Mouse (Mus musculus) spleen, adult 18-20 months (tissue): ENCODE results near the gene Pakap.
A peak's percentile ranks its signal among the peaks of the same experiment; 100 is the strongest.

Source experiments
- DNase-seq, 2 experiments: peaks; one replicate each; pipeline ENCODE4 v3.0.0; 2022; ENCODE audit warnings: mixed read lengths in 2 of 2

Gene Pakap

GRCm38 (mm10) chr4:57809449-57809848 is 241.5 kb downstream of the Pakap start:
- no peak for DNase-seq

- DNase-seq = no peak
These were observed 244.1 kb downstream of the Pakap start for GRCm38 (mm10) chr4:57812075-57812474.

- peak; percentile 20 to 35 for DNase-seq
These were observed 245.1 kb downstream of the Pakap start for GRCm38 (mm10) chr4:57812916-57813575.

GRCm38 (mm10) chr4:57813576-57813945 is 245.6 kb downstream of the Pakap start:
- DNase-seq = peak; percentile 30 to 35

GRCm38 (mm10) chr4:57815355-57815754 is 247.4 kb downstream of the Pakap start:
- DNase-seq = no peak

- DNase-seq = no peak
These were observed 248.2 kb downstream of the Pakap start for GRCm38 (mm10) chr4:57816146-57816545.

GRCm38 (mm10) chr4:57820839-57821374 is 252.9 kb downstream of the Pakap start:
- no peak for DNase-seq

DNA sequence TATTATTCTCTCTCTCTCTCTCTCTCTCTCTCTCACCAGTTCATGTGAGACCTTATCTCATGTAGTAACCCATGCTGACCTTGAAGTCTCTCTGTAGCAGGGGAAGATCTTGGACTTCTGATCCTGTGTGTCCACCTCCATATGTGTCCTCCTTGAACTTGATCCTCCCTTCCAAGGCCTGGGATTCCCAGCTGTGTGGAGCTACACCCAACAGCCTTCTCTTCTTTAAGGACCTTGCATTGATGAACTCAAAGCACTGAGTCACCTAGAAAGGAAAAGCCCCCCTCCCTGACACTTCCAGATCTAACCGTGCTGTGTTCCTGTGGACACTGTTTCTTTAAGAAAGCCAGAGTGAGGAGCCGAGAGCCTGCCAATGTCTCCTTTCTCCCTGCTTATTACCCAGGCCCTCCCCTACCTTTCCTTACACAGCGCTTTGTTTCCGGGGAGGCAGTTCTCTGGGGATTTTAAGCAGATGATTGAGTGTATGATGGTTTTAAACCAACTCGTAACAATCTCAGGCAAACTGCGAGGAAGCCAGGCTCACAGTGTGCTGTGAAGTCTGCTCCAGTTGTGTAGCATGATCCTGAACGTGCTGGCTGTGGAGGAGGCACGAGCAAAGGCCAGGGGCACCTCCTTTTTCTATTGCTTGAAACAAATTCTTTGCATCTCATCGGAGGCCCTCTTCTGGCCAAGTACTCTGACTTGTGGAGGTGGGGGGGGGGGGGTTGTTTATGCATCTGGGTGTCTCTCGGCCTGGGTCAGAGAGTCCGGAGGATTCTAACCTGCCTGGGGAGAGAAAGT is 253.8 kb downstream of the Pakap start:
- no peak for DNase-seq

GRCm38 (mm10) chr4:57822641-57823040 is 254.7 kb downstream of the Pakap start:
- no peak for DNase-seq

GRCm38 (mm10) chr4:57824626-57825240 is 256.8 kb downstream of the Pakap start:
- no peak for DNase-seq

DNA sequence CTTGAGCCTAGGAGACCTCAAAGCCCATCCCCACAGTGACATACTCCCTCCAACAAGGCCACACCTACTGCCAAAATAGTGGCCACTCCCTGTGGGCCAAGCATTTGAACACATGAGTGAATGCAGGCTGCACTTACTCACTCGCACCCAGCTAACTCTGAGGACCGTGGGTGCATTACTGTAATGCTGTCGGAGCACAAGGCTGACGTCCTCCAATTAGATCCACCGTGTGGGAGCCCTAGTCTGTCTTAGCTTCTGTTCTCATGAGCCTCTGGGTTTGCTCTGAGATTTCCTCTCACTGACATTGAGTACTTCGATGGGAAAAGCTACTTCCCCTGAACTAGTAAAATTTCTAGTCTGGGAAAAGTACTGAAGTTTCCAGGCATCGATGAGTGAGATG is 258.3 kb downstream of the Pakap start:
- no peak for DNase-seq

DNA sequence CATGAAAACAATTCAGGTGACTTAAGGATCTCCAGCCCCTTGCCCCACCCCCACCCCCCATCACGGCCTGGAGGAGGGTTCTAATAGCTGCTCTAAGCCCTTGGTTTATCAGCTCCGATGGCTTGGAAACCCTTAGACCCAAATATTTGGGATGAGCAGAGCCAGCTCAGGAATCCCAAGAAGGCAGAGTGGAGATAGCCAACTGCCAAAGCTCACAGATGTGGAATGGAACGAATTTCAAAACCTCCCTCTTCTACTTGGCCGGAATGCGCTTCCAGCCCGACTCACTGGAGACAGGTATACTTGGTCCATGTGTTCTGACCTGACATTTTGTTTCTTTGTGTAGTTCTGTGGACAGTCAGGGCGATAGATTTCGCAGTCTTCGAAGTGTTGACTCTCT is 261.2 kb downstream of the Pakap start:
- no peak for DNase-seq

DNA sequence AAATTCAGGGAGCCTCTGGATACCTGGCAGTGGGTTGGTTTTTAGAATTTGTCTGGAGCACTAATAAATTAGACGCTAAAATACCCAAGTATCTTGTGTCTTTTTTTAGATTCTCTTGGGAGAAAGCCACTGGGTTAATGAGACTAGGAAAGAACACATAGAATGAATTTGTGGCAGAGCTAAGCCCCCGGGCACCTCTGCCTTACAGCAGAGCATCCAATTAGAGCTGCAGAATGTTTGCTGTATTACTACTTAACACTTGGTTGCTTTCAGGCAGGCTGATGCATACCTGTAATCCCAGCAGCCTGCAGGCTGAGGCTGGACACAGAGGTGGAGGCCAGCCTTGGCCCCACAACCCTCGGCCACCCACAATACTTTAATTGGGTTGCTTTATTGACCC is 261.8 kb downstream of the Pakap start:
- no peak for DNase-seq

GRCm38 (mm10) chr4:57832318-57832717 is 264.3 kb downstream of the Pakap start:
- no peak for DNase-seq

GRCm38 (mm10) chr4:57833060-57833459 is 265.1 kb downstream of the Pakap start:
- no peak for DNase-seq

GRCm38 (mm10) chr4:57834141-57834540 is 266.2 kb downstream of the Pakap start:
- DNase-seq = no peak

GRCm38 (mm10) chr4:57837089-57837488 is 269.1 kb downstream of the Pakap start:
- DNase-seq = no peak

GRCm38 (mm10) chr4:57839343-57839742 is 271.4 kb downstream of the Pakap start:
- DNase-seq = no peak

- no peak for DNase-seq
These were observed 273.9 kb downstream of the Pakap start for GRCm38 (mm10) chr4:57841911-57842310.

DNA sequence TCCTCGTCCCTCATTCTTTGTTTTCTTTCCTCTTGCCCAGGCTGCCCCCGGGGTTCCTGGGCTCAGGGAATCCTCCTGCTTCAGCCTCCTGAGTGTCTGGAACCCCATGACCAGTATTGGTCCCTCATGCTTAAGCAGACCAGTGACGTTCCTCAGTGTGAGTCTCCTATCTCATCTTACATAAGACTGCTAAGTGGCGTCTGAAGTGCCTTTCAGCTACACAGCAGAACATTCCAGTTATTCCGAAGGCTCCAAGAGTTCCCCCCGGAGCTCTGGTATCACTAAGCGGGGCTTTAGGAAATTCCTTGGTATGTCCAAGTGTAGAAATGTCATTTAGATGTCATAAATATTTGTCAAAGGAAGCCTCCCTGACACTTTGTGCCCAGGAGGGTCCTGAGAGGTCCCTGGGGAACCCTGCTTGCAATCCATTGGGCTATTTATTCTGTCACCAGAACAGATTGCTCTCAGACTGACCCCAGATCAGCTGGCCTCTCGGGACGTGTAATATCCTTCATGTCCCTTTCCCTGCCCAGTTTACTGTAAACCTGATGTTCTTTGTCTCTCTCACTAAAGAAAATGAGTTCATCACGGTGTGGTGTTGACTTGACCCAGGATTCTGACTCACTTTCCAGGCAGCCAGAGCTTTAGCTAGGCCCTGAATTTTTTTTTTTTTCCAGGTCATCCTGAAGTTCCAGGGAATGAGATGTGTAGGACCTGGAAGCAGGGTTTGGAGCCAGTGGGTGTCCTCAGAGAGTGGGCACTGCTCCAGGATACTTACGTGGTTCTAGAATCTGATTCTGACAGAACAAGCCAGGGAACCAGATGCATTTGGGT is 274.7 kb downstream of the Pakap start:
- no peak for DNase-seq

DNA sequence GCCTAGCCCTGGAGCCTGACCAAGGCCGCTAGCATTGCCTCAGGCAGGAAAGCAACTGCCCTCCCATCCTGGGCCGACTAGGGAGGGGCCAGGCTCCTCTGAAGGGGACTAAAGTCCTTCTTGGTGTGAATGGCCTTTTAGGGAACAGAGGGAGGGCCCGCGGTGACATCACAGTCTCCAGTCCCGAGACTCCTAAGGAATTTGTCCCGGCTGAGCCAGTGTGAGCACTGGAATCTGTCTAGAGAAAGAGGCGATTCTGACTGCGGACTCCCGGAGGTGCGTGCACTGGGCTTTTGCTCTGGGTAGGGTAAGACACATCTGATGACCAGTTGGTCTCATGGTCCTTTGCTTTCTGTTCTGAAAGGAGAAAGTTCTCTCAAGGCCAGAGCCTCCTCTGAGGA is 277.1 kb downstream of the Pakap start:
- peak in 1 of 2 experiments; percentile 27 for DNase-seq

- DNase-seq = no peak
These were observed 277.7 kb downstream of the Pakap start for GRCm38 (mm10) chr4:57845541-57846210.
